Mouse (Mus musculus): ENCODE measurements around the gene Zdhhc21.

Gene Zdhhc21

GRCm38 (mm10) chr4:82762430-82763119, 97.2 kb downstream of the Zdhhc21 start:
- peak; percentile 77 for DNase-seq (ENCODE audit: low spot score)

DNA sequence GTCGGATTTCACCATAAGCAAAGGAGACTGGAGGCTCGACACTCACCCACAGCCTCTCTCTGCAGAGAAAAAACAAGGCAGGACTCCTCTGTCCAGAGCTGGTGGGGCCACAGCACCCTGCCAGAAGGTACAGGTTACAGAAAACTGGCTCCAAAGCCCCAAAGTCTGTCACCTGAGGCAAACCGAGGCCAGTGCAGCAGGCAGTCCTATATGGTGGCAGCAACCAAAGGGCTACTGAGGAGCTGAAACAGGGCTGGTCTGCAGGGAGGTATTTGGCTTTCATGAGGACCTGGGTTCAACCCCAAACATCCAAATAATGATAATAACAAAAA, 103.5 kb downstream of the Zdhhc21 start:
- no peak for DNase-seq (ENCODE audit: low spot score)

- DNase-seq (ENCODE audit: low spot score), result peak; percentile 75
These were observed 104.0 kb downstream of the Zdhhc21 start for GRCm38 (mm10) chr4:82755616-82756294.
